Mouse (Mus musculus) MN1 (cell line): ENCODE data around the gene S100z.

Experiments
- DNase-seq: peaks from one replicate; pipeline ENCODE4 v3.0.0-alpha.2; 2016; ENCODE audit warnings: low spot score

The S100z gene

DNA sequence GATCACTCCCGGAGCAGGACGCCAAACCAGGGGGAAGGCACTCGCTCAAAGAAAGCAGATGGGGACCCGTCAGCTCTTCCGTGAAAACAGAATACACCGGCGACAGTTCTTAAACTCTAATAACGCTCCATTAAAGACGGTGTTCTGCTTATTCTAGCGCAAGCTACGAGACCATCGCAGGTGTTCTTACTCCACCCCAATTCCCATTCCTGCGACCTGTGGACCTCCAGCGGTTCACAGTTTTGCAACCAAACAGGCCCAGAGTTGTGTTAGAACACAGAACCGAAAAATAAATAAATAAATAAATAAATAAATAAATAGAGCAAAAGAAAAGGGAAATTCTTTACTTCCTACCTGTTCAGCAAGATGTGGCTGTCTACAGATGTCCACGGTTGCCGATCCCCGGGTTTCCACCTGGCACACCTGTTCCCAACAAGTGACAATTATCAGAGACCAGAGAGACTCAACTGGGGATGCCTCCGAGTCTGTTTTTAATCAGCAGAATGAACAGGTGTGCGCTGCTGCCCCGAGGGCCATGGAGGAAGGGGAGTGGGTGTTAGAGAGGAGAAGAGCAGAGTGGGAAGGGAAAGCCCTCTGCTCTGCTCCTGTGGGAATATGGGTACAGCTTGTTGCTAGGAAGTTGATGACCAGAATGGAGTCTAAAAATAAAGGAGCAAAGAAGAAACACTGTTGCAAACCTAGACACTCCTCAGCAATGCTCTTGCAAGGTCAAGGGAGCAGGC, at the start of gene S100z:
Gene S100z, minus strand, starts transcription at position 51 of the 743 bp plus-strand sequence.
- DNase-seq, result no peak

DNA sequence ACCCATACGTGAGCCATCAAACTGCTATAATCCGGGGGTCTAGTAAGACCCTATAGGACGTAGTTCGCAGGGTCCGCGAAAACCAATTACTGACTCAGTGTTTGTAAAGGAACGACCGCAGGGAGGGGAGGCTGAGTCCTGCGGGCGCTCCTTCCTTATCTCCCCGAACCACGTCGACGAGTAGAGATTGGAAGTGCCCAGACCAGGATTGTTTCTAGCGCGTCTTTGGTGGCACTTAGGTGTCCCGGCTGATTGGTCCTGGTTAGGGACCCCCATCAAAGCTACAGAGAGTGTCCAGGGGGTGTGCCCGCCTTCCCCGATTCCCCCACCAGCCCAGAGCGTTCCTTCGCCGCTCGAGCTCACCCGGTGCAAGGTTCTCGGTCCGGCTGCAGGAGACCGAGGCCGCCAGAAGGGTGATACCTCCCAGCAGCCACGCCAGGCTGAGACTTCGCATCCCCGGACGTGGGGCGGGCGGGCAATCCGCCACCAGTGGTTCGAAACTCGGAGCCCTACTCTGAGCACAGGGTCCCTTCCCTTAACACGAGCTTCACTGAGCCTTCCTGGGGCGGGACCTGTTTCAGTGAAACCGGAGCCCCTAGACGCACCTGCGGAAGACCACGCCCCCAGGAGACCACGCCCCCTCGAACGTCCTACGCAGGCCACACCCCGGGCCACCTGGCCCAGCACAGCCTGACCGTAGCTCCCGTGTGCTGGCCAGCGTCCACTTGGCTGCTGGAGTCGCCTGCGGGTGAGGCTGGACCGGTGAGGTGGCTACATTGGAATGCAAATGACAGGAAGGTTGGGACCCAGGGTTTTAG, 46.4 kb upstream of the S100z start, which contains the start of gene F2rl1:
Gene F2rl1, minus strand, starts transcription at position 554 of the 818 bp plus-strand sequence.
- DNase-seq, result no peak

- no peak for DNase-seq
These were observed 45.8 kb upstream of the S100z start for GRCm38 (mm10) chr13:95524424-95524673.

DNA sequence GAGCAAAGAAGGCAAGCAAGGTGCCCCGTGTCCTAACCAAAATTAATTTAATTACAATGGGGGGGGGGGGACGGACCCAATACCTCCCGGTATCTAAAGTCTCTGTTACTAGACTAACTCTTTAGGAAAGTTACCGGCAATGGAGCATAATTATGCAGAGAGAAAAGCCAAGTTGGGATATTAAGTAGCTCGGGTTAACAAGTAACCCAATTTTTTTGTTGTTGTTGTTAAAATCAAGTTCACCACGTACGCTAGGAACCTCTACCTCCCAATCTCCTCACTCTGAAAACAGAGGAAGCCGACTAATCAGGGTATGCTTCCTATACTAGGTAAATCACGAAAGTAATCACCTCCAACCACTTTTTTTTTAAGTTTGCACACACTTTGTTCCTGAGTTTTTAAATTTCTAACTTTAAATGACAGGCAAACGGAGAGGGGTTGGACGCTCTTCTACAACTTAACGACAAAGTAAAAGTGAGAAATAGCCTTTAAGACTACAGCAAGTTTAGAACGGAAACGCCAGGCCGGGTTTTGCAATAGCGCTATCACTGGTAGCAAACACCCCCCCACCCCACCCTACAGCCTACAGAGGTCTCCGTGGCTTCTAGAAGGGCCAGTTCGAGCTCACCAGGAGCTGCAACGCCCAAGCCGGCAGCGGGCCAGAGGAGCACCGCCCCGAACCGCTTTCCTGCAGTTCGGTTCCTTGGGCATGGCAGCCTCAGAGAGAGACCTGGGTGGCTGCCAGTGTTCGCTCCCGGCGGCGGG, 45.3 kb upstream of the S100z start:
- no peak for DNase-seq

DNA sequence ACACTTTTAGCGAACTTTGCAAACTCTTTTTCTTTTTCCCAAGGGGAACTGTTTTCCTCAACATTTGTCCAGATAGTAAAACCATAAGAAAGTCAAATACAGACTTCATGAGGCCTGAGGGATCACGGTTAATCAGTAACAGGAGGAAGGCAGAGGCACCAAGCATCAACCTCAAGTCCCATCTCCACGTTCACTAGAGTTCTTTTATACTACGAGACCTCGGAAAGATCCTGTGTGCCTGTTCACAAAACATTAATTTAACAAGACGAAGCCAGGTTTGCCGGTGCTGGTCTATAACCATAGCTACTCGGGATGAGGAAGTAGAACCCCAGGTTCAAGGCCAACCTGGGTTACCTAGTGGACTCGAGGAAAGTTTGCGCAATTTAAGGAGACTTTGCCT, 43.7 kb upstream of the S100z start:
- DNase-seq, result no peak

- DNase-seq, result no peak
These were observed 42.5 kb upstream of the S100z start for GRCm38 (mm10) chr13:95521029-95521428.

- no peak for DNase-seq
These were observed 36.2 kb upstream of the S100z start for GRCm38 (mm10) chr13:95514756-95515155.

- DNase-seq, result no peak
These were observed 31.5 kb upstream of the S100z start for GRCm38 (mm10) chr13:95510054-95510453.

DNA sequence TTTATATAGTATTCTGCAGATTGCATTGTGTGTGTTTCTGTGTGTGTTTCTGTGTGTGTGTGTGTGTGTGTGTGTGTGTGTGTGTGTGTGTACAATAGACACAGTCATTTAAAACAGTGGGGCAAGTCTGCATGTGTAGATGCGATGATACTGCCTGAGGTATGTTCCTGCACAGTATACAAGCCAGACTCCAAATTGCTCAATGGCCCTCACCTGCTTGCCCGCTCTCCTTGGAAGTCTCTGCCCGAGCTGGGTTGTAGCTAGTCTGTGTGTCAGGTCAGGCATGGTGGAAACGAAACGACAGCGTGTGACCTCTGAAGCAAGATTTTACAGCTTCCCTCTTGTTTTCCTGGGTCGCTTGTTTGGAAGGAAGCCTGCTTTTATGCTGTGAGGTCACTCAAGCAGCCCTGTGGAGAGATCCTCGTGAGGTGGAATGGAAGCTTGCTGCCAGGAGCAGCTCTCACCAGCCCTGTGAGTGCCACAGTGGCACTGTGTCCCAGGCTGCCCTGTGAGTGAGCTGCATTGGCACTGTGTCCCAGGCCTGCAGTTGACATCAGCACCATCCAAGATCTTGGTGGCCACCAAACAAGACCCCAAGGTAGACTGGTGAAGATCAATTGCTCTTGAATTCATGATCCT, 24.9 kb upstream of the S100z start:
- DNase-seq, result no peak

GRCm38 (mm10) chr13:95496601-95497000, 18.1 kb upstream of the S100z start:
- DNase-seq, result no peak

DNA sequence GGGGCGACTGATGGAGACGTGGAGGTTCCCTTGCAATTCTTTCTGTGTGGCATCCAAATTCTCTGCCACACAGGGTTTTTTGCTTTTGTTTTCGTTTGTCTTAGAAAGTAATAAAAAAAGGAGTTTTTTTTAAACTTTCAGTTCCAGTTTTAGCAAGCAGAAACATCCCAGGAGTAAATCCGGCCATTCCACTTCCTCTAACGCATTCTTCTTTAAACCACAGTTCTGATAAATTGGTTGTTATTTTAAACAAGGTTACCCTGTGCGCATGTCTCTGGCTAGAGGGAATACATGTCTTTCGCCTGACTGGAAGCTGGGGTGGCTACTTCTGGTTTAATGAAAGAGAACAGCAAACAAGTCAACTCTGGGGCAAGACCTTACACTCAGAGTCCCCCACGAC, 16.3 kb upstream of the S100z start:
- DNase-seq, result no peak

GRCm38 (mm10) chr13:95493296-95493695, 14.8 kb upstream of the S100z start:
- DNase-seq, result no peak

- no peak for DNase-seq
These were observed 12.8 kb upstream of the S100z start for GRCm38 (mm10) chr13:95491327-95491726.

- no peak for DNase-seq
These were observed 6.1 kb upstream of the S100z start for GRCm38 (mm10) chr13:95484664-95485063.

DNA sequence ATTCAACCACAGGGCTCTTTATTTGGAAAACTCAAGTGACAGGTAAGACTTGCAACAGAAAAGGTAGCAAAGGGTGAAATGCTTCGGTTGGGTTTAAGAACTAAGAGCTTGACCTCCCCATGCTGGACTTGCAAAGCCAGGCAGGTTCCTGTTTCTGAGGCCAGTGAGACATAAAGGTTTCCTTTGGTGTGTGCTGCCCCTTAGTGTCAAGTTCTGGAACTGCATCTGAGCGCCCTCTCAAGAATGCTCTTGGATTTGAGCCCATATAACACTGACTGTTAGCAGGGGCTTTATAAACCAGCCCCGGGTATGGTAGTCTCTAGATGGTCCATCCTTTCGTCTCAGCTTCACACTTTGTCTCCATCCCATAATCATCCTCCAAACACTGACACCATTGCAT, 2.9 kb upstream of the S100z start:
- peak; percentile 67 for DNase-seq

DNA sequence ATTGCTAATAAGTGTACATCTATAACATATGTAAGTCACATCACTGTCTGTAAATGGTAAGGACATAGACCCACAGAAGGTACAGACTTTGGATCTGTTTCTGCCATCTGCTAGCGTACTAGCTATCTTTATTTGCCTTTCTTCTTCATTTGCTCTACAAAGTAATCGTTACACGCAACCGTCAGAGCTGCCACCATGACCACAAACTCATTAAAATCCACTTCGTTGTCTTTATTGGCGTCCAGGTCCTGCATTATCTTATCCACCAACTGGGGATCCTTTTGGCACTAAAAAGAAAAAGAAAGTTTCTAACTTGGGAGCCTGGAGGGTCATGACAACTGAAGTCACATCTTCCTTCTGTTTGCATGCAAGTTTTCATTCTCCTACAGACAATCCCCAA, 1.3 kb downstream of the S100z start:
- no peak for DNase-seq

GRCm38 (mm10) chr13:95475124-95475523, 3.4 kb downstream of the S100z start:
- DNase-seq, result no peak

GRCm38 (mm10) chr13:95474294-95474693, 4.2 kb downstream of the S100z start:
- DNase-seq, result no peak

DNA sequence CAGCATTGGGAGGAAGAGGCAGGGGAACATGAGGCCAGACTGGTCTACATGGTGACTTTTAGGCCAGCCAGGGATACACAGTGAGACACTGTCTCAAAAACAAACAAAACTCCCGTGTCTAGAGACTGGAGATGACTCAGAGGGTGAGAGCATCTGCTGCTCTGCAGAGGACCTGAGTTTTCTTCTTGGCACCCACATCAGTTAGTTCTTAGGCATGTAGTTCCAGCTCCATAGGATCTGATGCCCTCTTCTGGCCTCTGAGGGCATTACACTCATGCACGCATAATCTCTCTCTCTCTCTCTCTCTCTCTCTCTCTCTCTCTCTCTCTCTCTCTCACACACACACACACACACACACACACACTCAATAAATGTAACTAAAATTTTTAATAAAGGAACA, 7.6 kb downstream of the S100z start:
- DNase-seq, result no peak

DNA sequence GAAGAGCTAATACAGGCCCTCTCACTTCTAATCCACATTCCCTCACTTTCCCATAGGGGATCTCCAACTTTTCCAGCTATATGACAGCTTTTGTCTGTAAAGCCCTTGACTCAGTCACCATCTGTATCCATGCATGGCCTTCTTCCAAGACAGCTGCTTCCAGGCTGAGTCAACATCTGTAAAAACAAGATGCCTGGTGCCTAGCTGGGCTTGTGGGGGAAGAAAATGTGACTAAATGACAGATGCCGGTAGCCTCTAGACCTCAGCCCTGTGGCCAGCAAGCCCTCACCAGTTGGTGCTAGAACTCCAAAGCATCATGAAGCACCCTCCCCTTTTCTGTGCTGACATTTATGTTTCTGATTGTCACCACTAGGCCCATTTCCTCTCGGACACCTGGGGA, 27.0 kb downstream of the S100z start:
- DNase-seq, result no peak

GRCm38 (mm10) chr13:95450636-95451210, 27.8 kb downstream of the S100z start:
- DNase-seq, result no peak

GRCm38 (mm10) chr13:95449730-95450129, 28.8 kb downstream of the S100z start:
- DNase-seq, result no peak
